Mouse (Mus musculus) megakaryocyte-erythroid progenitor cell, adult 5-6 weeks (primary cell): ENCODE data around the gene Sept12. TPM values are rescaled to one million over a fixed set of nuclear protein-coding genes. Genes with fewer than 3 reads are reported as not detected.

Experiments
- ATAC-seq: replicated peaks from 2 replicates; pipeline ENCODE4 v1.8.0; 2016; ENCODE audit warnings: mild to moderate bottlenecking, inconsistent platforms; ENCODE audit not compliant: severe bottlenecking, poor library complexity, low FRiP score, low TSS enrichment
- total RNA-seq, 2 experiments: library from RNA; stranded (forward) in 1 of 2; stranded (reverse) in 1 of 2; fragments of 200-1000, 215-1000 nt in 1 of 2; fragments of >200 nt in 1 of 2; fragmentation: Nextera tagmentation in 1 of 2; gene quantifications; 2 replicates each; pipeline ENCODE4 v1.2.3; 2014 to 2017

Gene Sept12
- total RNA-seq (2014; fragmentation: Nextera tagmentation) (not detected in 2 replicates), total RNA-seq (2017) (not detected in 2 replicates)

DNA sequence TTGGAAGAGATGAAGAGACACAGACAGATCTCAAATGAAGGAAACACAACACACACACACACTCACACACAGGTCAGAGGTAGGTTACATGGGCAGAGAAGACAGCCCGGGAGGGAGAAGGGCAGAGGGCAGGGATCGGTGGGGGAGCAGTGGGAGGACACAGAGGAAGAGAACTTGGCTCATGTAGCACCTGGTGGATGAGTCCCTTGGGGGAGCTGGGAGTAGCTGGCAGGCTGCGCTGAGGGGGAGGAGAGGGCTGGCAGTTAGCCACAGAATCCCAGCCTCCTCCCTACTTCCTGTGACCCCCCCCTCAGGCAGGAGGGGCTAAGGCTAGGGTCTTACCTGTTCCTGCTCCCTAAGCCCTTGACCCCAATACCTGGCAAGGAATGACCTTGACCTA lies at the start of gene Sept12:
Gene Sept12 (minus strand): TSS at position 300 of the 400 bp plus-strand sequence.
- no peak for ATAC-seq

DNA sequence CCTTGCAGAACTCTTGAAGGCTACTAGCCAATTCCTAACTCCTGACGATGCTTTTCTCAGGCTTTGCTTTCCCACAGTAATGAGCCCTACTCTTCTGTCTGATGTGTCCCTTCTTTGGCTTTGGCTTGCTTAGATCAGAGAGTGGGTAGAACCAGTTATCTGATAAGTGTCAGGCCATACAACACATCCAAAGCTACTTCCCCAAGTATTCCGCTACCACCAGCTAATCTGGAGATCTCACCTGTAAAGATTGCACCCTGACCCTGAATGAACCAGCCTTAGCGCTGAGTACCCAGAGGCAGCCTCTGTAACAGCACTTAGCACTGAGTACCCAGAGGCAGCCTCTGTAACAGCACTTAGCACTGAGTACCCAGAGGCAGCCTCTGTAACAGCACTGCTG lies 47.7 kb upstream of the Sept12 start:
- no peak for ATAC-seq

DNA sequence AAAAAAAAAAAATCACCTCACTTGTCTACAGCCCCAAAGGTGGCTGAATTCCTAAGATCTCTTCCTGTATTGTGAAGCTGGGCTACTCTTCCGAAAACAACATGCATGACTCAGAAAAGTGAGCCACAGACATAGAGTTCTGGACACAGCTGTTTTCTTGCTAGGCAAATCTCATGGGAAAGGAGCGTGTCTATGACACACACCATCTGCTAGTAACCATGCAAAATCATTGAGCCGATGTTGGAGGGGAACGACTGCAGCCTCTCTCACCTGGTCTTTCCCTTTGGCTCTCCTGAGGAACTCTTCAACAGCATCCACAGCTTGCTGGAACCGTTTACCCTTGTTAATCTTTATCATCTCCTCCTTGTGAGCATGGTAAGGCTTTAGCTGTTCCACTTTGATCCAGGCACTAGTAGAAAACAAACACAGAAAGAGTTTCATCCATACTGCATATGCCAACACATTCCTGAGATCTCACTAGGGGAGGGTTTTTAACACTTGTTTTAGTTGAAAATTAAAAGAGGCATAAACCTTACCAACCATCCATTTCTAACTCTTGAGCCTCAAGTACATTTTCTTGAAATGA lies 39.1 kb upstream of the Sept12 start:
- ATAC-seq = no peak

DNA sequence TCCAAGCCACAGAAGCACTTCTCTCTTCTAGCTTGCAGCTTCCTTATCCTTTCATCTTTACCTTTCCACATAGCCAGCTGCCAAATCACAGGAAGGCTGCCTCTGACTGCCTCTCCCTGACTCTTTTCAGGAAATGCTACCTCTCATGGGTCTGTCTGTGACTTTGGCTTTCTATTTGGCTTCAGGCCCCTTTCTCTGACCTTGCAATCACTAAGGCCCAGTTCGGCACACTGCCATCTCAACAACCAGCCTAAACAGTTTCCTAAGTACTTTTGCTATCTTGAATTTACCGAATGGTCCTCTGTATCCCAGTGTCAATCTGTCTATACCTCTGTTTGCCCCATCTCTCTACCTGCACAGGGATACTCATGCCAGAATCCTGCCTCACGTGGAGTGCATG lies 37.9 kb upstream of the Sept12 start:
- no peak for ATAC-seq

DNA sequence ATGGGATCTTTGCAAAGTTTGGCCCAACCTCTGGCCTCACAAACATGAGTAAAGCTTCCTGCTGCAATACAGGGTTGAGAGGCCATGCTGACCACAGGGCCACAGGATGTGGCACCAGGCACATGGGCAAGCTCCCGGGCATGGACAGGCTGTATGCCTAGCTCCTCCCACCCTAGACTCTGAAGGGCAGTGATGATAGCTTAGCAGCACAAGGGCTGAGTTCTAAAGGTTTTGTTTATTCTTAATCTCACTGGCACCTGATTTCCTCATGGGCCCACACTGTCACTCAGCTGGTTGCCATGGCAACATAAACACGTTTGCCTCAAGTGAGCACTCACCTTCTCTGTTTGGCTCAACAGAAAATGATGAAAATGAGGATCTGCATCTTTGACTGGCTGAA lies 32.2 kb upstream of the Sept12 start:
- 0 out of 2 replicates have a peak, but pooled peaks have one; percentile 37 for ATAC-seq

DNA sequence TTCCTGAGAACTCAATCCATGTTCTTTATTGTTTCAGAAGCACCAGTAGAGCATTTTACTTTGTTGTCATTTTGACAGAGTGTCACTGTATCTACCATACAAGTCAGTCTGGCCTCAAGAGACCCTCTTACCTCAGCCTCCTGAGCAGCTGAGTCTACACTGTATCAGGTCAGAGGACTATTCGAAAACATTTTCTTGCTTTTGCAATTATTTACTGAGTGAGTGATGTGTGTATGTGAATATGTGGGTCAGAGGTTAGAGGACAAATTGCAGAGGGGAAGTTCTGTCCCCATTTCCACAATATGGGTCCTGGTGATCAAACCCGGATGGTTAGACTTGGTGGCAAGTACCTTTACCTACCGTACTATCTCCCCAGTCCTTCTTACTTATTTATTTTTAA lies 26.4 kb upstream of the Sept12 start:
- no peak for ATAC-seq

DNA sequence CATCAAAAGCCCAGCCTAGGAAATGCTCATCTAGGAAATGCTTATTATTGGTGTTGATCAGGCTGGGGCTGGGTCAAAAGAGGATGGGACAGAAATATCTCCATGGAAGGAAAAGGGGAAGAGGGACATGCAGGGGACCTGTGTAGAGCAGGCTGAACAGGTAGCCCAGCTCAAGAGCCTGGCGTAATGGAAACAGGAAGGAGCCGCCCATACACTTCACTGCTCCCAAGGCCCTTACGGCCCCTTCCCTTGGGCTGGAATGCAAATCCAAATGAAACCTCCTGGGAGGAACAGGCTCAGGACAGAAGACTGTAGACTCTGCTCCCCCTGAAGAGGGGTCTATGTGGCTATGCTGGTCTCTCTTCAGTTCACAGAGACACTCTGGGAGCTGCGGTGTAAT lies 16.9 kb upstream of the Sept12 start:
- no peak for ATAC-seq

DNA sequence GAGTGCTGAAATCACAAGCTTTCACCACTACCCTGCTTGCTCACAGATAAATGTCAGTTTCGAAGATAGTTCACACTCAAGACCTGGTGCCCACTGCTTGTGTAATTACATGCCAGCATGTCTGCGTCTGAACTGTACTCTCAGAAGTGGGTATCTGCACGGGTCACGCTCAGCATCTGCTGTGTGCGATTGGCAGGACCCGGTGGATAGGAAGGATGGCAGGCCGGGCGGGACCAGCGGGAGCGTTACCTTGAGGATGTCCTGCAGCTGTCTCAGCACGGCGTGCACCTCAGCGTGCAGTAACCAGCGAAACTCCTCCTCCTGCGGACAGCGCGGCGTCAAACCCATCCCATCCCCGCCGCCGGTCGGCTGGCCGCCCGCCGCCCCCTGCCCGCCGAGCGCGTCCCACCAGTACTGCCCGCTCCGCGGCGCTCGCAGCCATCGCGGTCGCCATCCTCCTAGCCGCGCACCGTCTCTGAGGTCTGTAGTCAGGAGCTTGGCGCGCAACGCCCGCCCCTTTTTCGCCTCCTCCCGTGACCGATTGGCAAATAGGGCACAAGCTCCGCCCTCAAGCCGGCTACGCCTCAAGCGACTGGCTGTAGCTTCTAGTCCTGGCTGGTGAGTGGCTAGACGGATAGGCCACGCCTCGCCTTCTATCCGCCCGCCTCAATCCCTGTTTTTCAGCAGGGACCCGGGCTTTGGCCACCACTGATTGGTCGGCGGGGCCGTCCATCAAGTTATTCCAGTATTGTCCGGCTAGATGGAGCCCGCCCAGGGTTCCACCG lies 15.6 kb upstream of the Sept12 start, which contains the start of gene Rogdi:
Gene Rogdi (minus strand): TSS at position 500 of the 785 bp plus-strand sequence.
- ATAC-seq = peak; percentile 89

DNA sequence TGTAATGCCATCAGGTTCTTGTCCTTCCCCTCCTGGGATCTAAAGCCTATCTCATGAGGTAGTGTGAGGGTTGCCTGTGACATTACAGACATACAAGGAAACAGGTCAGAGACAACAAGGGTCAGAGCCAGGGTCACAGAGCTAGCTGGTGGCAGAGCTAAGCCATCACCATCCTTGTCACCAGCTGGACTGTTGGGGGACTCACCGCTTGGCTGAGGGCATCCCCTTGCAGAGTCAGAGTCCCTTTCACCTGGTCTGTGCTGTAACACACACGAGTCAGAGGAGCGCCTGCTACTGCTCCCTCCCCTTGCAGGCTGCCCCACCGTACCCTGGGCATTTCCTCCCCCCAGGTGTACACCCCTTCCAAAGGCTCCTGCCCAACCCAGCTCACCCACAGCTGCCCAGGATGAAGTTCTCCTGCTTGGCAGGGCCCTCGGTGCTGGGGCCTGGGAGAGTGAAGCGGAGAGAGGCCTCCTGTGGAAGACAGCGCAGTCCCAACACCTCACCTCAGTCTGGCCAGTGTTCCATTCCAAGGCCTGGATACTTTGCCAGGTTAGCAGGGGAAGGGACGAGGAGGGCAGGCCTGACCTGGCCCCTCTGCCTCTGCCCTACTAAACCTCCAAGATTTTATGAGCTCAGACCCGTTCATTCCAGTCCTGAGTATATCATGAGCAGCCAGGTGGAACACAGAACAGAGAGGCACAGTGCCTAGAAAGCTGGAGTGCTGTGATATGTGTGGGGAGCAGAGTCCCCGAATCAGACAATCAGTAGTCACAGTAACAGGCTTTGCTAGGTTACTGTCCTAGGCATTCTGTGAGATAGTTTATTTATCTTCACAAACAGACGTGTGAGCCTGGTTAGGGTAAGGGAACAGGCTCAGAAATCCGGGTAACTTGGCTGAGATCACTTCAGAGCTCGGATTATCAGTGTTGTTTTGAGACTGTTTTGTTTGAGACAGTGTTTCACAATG lies 14.7 kb upstream of the Sept12 start:
- peak; percentile 86 for ATAC-seq

DNA sequence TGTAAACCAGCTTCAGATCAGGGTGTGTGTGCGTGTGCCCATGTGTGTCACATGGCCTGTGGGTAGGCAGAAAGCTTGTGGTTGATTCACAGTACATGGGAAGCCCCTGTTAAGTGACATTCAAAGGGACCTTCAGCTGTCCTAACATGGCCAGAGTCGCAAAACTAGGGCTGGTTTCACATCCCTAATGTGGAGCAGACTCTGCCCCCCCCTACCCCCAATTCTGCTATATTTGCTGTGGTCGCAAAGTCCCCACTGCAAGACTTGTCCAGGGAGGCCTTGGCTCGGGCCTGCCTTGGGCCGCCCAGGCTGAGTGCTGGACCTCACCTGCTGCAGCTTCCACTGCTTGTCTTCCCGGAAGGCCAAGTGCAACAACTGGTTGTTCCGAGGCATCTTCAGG lies 13.6 kb upstream of the Sept12 start:
- ATAC-seq = no peak

DNA sequence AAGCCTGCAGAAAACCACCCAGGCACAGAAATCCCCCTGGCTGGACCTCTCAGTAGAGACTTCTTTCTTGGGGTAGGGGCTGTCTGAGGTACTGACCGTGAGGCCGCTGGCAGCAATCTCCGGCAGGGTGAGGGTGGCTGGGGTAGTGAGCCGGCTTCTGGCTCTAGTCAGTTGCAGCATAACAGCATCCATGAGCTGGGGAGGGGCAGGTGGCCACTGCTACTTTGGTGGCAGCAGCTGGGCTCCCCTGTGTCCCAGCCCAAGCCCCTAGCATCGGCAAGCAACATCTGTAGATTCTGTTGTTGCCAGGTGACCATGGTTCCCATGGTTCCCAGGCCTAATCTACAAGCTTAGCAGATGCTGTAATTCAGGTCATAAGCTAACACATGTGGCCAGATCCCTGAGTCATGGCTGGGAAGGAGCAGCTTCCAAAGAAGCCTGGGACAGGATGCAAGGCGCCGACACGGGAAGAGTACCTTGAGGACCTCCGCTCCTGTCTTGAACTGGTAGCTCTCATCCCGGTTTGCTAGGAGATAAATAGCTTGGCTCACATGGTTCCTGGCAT lies 12.8 kb upstream of the Sept12 start:
- no peak for ATAC-seq

DNA sequence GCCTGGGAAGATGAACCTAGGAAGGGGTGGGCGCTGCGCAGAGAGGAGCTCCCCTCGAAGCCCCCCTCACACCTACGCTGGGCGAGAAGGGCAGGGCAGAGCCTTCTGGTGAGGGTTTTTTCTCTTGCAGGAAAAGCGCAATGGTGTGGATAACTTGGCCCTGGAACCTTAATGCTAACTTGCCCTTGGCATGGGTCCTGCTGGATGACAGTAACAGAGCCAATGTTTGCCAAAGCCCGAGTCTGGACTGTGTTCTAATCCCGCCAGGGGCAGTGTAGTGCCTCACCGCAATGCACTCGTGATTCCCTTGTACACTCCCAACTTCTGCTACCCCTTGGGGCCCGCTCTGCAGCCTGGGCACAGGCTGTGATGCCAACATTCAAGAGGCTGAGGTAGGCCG lies 10.4 kb upstream of the Sept12 start:
- no peak for ATAC-seq

DNA sequence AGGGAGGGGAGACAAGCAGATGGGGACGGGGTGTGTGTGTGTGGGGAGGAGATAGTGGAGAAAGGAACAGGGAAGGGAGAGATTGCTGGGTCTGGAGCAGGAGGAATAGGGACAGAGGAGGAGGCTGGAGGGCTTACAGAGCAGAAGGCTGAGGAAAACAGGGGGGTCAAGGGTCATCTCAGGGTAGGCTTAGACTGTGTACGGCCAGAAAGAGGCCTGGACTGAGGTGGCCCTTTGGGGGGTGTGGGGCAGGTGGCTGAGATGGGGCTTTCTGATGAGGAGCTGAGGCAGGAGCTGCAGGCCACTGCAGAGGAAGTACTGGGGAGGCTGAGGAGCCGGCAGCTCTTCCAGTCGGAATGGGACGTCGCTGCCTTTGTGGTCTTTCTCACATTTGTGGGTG lies 9.8 kb upstream of the Sept12 start:
- no peak for ATAC-seq

DNA sequence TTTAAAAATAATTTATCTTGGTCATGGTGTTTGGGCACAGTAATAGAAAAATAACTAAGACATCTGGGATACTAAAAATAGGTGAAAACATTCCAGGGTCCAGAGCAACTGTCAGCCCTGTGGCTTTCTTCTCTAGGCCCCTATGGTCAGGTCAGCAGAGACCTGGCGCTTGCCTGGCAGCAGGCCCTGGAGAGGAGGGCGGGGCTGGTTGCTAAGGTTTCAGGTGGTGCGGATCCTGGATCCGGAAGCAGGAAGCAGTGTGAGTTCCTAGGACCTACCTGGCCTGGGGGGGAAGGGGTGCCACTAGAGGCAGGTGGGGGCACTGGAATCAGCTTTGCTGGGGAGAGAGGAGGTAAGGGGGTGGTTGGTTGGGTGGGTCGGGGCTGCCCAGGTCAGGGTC lies 9.4 kb upstream of the Sept12 start, which contains the start of gene Smim22:
Gene Smim22 (plus strand): TSS at position 222 of the 400 bp plus-strand sequence.
- ATAC-seq = no peak

DNA sequence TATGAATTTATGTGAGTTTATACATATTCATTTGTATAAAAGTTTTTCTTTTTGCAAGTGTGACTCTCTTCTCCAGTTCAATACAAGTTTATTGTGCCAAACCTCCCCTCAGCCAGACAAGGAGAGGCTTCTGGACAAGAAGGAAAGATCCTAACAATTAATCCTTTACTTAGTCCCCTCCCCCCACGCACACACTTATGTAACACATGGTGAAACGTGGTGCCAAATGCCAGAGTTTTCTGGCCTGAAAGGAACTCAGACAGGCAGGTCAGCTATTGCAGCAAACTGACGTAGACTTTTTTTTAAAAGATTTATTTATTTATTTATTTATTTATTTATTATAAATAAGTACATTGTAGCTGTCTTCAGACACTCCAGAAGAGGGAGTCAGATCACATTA lies 3.0 kb upstream of the Sept12 start:
- ATAC-seq = no peak

DNA sequence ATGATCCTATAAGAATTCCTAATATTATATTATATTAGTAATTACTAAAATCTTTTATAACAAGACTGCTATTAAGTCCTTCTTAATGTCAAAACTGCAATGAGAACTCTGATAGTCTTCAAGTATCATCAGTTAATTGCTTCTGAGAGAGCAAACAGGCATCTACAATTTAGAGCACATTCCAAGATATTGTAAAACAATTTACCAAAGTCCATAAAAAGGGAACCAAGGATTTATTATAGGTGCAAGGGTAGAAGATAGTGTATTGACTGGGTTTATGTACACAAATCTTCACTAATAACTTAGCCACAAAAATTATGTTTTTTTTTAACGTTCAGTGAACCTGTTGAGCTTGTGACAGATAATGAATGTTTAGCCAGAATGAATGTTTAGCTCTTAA lies 1.3 kb upstream of the Sept12 start:
- ATAC-seq = no peak

DNA sequence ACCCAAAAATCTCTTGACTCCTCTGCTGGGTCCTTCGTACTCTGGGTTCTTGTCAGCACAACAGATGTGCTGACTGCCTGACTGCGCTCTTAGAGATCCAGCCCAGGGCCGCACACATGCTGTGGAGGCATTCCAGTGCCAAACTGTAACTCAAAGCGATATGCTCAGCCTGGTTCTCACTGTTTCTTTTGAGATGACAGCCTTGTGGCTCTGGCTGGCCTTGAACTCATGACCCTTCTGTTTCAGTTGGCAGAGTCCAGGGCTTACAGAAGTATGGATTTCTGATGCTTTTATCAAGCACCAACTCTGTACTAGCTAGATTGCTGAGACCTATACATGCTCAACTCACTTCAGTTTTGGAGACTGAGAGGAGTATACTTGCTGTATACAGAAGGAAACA lies 4.4 kb downstream of the Sept12 start:
- no peak for ATAC-seq

DNA sequence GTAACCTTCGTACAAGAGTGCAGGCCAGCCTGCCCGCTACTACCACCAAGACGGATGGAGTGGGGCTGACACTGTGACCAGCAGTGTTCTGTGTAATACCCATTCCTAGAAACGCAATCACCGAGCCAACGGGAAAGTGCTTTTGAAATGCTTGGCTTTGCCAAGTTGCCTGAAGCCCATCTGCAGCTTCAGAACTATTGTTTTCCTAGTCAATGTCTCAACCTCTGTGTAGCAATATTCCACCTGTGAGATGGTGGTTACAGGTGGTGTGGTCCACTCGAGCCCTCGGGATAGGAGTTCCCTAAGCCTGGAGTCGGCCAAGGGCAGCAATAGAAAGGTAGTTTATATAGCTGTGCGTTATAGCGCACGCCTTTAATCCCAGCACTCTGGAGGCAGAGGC lies 12.9 kb downstream of the Sept12 start:
- ATAC-seq = no peak

DNA sequence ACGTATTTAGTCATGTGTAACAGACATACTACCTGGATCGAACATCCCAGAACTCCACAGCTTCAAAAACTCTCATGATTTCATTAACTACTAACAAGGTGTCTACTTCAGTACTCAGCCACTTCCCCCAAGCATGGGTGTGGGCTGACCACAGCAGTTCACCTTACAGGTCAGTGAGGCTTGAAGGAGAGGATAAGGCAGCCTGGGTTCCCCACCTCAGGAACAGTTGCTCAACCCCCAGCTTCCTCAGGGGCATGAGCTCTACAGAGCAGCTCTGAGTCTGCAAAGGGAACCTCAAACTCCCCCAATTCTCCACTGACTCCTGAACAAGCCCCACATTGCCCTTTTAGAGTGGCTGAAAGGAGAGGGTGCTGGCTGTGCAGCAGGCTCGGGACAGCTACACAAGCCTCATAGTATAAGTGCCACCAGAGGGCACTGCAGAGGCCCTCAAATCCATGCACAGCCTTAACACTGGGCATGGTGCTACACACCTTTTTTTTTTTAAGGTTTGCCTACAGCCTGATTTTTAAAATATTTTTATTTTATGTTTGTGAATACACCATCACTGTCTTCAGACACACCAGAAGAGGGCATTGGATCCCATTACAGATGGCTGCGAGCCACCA lies 17.8 kb downstream of the Sept12 start:
- ATAC-seq = peak; percentile 77
